Mouse (Mus musculus) lung, embryonic 14.5 days (tissue): ENCODE measurements at regions not wholly inside any gene's neighbourhood (a gene's known extent, or its start where the extent isn't known, plus 50 kb on each side); places are given as distances from the start of the nearest gene placed in this dataset.

ENCODE experiments used
- ATAC-seq: fragments of 200-750 bp; cut with Nextera tagmentation; 2 replicates; pipeline ENCODE4 v1.8.0; 2017; ENCODE audit warnings: mild to moderate bottlenecking, moderate TSS enrichment, moderate library complexity; ENCODE audit not compliant: insufficient read depth
- DNase-seq: peaks from one replicate; pipeline ENCODE4 v3.0.0-alpha.2; 2015
- H3K27ac ChIP-seq: fragments of 300-500 bp; sonication (generic); 2 replicates; pipeline ENCODE4 v1.5.1; 2014; ENCODE audit warnings: low read depth, mild to moderate bottlenecking, moderate library complexity
- H3K27me3 ChIP-seq: fragments of 300-500 bp; sonication (generic); 2 replicates; pipeline ENCODE4 v1.6.1; 2014; ENCODE audit warnings: low read length, control low read depth; ENCODE audit not compliant: insufficient read depth
- H3K36me3 ChIP-seq: fragments of 300-500 bp; sonication (generic); 2 replicates; pipeline ENCODE4 v1.6.1; 2014; ENCODE audit warnings: control low read depth; ENCODE audit not compliant: insufficient read depth
- H3K4me1 ChIP-seq: fragments of 300-500 bp; sonication (generic); 2 replicates; pipeline ENCODE4 v1.6.1; 2014; ENCODE audit warnings: antibody characterized with exemption, control low read depth; ENCODE audit not compliant: insufficient read depth
- H3K4me2 ChIP-seq: fragments of 300-500 bp; sonication (generic); 2 replicates; pipeline ENCODE4 v1.6.1; 2014; ENCODE audit warnings: mild to moderate bottlenecking
- H3K4me3 ChIP-seq: fragments of 300-500 bp; sonication (generic); 2 replicates; pipeline ENCODE4 v1.5.1; 2014; ENCODE audit warnings: low read depth, low read length
- H3K9ac ChIP-seq: fragments of 300-500 bp; sonication (generic); 2 replicates; pipeline ENCODE4 v1.6.1; 2014
- H3K9me3 ChIP-seq: fragments of 300-500 bp; sonication (generic); 2 replicates; pipeline ENCODE4 v1.6.1; 2016; ENCODE audit warnings: low read depth, low read length, control low read depth
- CTCF ChIP-seq: IDR thresholded peaks from 2 replicates; pipeline ENCODE4 v1.5.1; 2016; ENCODE audit warnings: antibody characterized with exemption, low read depth
- WGBS: fragments of 180-500 bp; shearing (Covaris S2); extraction: QIAGEN DNeasy Blood & Tissue Kit; methylation state at CpG from one replicate; pipeline ENCODE4 v1.1.7; 2014; 5-methylcytosine and 5-hydroxymethylcytosine counted together

DNA sequence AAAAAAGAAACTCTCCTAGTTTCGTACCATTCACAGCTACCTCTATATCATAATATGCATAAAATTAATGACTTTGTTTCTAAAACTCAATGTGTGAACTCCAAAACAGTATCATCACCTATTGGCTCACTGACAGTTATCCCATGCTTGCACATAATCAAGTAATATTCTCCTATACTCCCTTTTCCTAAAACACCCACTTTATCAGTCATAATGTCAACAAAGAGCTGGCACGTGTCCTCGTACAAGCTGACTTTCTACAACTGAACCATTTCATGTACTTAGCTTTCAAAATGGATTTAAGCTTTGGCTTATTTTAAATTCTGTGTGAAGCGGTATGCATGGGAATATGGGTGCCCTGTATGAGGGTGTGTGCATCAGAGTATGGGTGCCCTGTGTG, 58.0 kb upstream of the Golim4 start:
- Histone ChIP-seq H3K4me1 (no peaks in the 10 kb centered on the region), H3K9ac (no peak overlapping the region), H3K4me2 (no peak overlapping the region), H3K4me3 (no peak overlapping the region), H3K27ac (no peak overlapping the region), H3K27me3 (no peaks in the 10 kb centered on the region), H3K9me3 (no peaks in the 10 kb centered on the region), H3K36me3 (no peaks in the 10 kb centered on the region)
- ATAC-seq (peak; percentile 68; the same call in 1 of the 2 replicates), DNase-seq (peak; percentile 82)
- WGBS, result 30% methylated on average over 4 of the region's 4 CpGs
- no peak for TF ChIP-seq CTCF

- H3K36me3 ChIP-seq, result no peaks in the 10 kb centered on the region
- WGBS, result 23% methylated on average over 3 of the region's 3 CpGs
These were observed 51.9 kb upstream of the Golim4 start for GRCm38 (mm10) chr3:76008564-76009183.

More at GRCm38 (mm10) chr3:76008564-76009183, 51.9 kb upstream of the Golim4 start:
- no peak overlapping the region for H3K9ac ChIP-seq
- peak; percentile 72 for TF ChIP-seq CTCF
- ATAC-seq (no peak), DNase-seq (peak; percentile 78)
- no peaks in the 10 kb centered on the region for H3K4me1 ChIP-seq
- no peaks in the 10 kb centered on the region for H3K9me3 ChIP-seq
- no peak overlapping the region for H3K4me2 ChIP-seq
- H3K27ac ChIP-seq, result no peak overlapping the region
- no peak overlapping the region for H3K4me3 ChIP-seq
- H3K27me3 ChIP-seq, result no peaks in the 10 kb centered on the region
